Mouse (Mus musculus): ENCODE data around the gene 3110082I17Rik.

The 3110082I17Rik gene

GRCm38 (mm10) chr5:139453031-139453430 is 7.3 kb downstream of the 3110082I17Rik start:
- DNase-seq (ENCODE audit: low spot score) = no peak

- no peak for DNase-seq (ENCODE audit: low spot score)
Observed at GRCm38 (mm10) chr5:139449926-139450325, 10.4 kb downstream of the 3110082I17Rik start.

DNA sequence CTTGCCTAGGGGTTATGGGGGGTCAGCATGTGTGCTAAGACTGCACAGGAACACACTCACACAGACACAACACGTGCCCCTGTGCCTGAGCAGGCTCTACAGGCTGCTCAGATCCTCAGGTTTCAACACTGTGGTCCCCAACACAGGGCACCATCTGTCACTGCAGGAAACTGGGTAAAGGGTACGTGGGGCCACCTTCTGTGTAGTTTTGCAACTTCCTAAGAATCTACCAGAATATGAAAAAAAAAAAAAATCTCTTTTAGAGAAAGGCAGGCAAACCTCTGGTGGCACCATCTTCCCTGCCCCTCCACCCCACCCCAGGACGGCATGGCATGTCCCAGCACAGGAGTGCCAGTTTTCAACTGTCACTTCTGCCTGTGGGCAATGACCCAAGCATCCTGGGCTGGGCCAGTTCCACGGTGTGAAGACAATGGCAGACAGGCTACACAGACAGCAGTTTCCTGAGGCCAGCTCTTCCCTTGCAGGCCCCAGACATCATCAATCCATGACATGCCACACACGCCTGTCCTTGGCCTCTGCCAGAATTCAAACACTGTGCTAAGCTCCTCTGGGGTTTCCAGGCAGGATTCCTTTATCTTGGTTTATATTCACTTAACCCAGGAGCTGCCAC is 11.1 kb downstream of the 3110082I17Rik start:
- no peak for DNase-seq (ENCODE audit: low spot score)

DNA sequence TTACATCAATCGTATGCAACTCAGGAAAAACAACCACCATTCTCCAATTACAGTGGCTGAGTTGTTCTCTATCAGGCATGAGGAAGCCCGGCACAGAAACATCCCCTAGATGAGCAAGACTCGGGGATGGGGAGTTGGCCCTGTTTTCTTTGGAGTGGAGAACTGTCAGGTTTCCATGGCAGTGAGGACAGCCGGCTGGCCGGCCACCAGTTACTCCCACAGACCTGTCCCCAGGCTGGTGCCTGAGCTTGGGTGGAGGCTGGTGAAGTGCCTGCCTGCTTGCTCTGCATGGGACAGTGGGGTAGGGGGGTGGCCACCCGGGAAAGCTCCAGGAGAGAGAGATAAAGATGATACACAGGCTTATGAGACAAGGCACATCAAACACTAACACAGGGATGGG is 12.3 kb downstream of the 3110082I17Rik start:
- DNase-seq (ENCODE audit: low spot score) = no peak

GRCm38 (mm10) chr5:139445258-139445657 is 15.1 kb downstream of the 3110082I17Rik start:
- no peak for DNase-seq (ENCODE audit: low spot score)

DNA sequence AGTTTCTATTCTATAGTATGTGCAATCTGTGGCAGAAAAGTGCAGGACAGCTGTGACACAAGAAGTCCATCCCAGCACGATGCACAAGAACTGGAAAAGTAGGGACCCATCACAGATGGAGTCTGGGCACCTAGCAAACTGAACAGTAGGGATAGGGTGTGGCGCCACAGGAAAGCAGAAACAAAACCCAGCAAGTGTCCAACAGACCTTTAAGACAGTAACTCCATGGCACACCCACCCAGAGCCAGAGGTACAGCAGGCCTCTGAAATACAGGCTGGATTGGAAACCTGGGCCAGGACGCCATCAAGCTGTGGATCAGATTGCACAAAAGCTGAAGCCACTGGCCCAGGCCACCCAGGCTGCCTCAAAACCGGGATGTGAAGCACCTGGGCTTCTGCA is 17.4 kb downstream of the 3110082I17Rik start:
- DNase-seq (ENCODE audit: low spot score) = no peak

DNA sequence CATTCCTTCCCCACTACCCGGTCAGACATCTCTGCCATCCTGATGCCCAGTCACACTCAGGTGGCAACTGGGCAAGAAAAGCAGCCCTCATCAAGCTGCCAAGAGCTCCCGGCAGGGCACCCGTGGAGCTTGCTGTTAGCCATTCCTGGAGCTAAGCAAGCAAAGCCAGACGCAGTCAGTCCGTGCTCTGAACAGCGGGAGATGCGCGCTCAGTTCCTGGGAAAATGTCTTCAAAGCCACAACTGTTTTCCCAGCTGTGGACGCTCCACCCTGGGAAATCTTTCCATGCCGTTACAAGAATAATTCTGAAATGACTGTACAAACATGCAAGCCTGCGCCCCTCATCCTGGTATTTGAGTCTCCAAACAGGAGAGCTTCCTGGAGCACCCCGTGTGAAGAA is 17.9 kb downstream of the 3110082I17Rik start:
- no peak for DNase-seq (ENCODE audit: low spot score)

DNA sequence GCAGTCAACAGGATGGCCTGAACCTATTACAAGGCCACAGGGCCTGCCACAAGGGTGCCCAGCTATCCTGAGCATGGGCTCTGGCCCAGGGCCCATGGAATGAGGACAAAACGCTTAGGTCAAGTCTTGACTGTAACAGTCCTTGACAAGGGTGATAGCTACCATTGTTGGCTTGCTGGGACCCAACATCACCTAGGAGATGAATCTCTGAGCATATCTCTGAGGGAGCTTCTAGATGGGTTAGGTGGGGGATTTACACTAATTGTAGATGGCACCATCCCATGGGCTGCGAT is 18.7 kb downstream of the 3110082I17Rik start:
- DNase-seq (ENCODE audit: low spot score) = no peak

DNA sequence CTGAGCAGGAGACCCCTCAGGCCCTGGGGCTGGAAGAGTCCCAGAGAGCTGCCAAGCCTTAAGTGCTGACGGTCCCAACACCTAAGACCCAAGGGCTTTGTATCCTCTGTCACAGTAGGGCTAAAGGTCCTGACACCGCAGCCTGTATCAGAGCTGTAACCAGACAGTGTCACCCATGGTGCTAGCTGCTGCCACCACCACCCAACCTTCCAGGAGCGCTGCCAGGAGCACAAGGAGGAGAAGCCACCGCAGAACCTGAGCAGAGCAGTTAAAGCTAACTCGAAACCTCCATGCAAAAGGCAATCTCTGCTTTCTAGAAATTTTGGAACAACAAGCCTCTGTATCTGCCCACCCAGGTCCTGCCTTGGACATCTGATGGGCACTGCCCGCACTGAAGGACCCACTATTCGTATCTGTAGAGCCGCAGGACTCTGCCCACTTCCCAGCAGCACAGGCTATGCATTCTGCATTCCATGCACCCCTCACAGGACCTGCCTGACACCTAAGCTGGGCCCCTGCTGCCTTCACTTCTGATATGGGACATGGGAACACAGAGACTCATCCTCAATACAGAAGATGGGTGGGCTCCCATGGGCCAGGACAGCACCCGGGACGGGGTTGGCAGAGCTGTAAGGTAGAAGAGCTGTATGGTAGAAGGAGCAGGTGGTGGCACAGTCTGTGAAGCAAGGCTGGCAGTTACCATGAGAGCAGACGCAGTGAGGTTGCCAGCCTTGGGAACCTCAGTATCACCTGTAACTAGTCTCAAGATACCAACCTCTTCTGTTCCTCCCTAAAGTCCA is 19.2 kb downstream of the 3110082I17Rik start:
- DNase-seq (ENCODE audit: low spot score) = no peak

GRCm38 (mm10) chr5:139440451-139440850 is 19.9 kb downstream of the 3110082I17Rik start:
- no peak for DNase-seq (ENCODE audit: low spot score)

- no peak for DNase-seq (ENCODE audit: low spot score)
Observed at GRCm38 (mm10) chr5:139438440-139438839, 21.9 kb downstream of the 3110082I17Rik start.

DNA sequence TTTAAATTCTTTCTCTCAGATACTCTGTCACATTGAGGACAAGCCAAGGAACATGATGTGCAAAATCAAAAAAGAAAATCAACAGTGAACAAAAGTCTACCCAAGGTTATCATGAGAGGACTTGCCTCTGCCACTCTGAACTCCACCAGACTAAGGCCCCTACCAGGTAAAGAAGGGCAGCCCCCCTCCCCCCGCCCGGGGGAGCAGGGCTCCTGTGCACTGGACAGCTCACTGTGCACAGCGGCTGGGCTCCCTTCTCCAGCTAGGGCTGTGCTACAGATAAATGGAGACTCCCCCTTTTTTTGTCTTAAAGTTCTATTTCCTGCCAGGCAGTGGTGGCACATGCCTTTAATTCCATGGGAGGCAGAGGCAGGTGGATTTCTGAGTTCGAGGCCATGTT is 22.6 kb downstream of the 3110082I17Rik start:
- no peak for DNase-seq (ENCODE audit: low spot score)

- DNase-seq (ENCODE audit: low spot score) = no peak
Observed at GRCm38 (mm10) chr5:139434940-139435339, 25.4 kb downstream of the 3110082I17Rik start.

DNA sequence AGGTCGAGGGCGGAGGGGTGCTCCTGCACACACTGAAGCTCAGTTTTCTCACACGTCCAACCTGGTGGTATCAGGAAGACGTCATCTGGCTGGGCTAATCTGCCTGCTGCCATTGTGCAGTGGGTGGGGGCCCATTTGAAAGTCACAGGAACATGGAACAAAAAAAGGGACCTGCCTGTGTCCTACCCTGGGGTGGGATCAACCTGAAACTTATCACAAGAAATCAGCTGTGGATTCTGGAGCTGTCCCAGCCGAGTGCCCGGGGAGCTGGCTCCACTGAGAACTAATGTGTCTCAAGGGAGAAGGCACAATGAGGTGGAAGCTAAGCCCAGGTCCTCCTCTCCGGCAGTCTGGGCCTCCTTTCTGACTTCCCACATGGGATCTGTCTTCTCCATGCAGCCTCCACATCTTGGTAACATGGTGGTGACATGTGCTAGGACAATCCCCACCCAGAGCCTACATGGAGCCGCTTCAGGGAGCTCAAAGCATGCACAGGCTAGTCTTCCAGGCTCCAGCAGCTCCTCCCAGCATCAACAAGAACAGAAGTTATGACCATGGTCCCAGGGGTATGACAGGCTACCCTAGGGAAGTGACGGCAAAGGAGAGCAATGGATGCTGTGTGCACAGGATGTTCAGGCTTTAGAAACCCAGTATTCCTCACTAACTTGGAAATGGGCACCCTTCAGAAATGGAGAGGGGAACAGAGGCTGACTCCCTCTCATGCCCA is 26.3 kb downstream of the 3110082I17Rik start:
- no peak for DNase-seq (ENCODE audit: low spot score)

GRCm38 (mm10) chr5:139432747-139433508 is 27.4 kb downstream of the 3110082I17Rik start:
- DNase-seq (ENCODE audit: low spot score) = no peak

DNA sequence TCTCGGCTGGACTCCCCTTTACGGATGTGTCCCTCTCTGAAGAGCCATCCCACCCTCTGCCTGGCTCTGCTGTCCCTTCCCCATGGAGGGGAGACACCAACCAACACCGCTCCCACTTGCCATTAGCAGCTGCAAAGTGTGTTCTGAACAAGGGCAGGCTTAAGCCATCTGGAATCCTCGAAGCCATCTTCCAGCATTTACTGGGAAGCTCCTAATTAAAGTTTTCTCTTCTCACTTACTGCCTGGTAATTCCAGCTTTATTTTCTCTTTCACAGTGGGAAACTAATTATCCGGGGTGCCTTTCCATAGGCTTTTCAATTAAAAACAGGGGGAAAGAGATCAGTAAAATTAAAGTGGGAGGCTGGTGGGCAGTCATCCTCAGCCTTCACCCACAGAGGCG is 28.0 kb downstream of the 3110082I17Rik start:
- DNase-seq (ENCODE audit: low spot score) = no peak

DNA sequence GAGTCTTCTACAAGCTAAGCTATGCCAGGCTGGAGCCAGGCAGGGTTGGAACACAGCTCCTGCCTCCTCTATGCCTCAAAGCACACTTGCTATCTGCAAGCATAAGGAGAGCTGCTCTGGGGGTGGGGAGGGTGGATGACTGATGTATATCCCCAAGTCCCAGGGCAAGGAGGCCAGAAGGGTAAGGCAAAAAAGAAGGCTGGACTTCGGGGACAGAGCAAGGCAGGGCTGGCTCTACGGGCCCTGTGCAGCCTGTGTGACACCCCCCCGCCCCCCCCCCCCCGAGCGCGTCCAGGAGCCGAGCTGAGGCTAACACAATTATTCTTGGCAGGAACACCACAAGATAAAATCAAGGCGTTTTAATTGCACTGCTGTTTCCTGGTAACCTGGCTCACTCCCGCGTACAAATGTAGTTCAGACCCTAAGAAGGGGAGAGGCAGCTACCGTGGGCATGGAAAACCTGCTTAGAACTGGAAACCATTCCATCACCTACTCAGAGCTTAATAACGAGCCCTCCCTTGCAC is 30.4 kb downstream of the 3110082I17Rik start:
- no peak for DNase-seq (ENCODE audit: low spot score)

DNA sequence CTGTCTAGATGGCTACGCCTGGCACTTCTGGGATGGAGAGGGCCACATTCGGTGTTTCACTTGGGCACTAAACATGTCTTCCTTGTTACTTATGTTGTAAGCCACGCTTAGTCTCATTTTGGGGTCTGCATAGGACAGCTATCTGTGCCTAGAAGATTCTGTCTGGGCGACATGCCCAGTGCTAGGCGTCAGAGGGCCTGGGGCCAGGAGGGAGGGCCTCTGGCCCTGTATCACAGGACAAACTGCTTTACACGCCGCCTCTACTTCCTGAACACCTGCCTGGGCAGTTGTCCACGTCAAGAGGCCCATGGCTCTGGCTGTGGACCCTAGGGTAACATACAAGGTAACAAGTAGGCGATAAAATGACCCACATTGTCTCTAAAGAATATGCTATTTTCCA is 32.3 kb downstream of the 3110082I17Rik start:
- DNase-seq (ENCODE audit: low spot score) = no peak

DNA sequence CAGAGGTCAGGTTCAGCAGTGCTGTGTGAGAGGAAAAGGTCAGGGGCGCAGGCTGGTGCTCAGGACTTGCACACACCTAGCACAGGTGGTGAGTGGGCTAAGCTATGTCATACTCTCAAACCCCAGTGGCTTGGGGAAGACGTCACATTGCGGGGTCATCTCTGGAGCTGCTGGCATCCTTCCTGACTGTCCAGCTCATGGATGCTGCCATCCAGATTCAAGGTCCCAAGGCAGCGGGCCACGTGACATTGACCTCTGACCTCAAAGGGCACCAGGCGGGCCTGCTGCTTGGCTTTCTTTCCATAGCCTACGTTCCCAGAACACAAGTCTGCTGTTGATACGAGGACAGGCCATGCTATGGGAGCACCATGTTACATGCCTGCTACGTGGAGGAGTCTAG is 33.3 kb downstream of the 3110082I17Rik start:
- DNase-seq (ENCODE audit: low spot score) = no peak

DNA sequence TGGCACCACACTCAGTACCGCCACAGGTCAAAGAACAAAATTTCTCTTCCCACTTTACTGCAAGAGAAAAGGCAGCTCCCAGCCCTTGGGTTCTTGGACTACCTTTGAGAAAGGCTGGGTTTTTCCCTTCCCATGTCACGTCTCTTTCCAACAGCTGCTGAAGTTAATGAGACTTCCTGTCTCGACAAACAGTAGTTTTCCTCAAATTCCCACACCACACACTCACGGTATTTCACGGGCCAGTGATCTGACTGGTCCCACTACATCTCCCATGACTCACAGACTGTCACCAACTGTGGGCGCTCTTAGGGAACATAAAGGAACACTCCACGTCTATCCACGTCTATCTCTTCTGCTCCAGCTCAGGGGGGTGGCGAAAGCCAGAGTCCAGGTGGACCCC is 35.1 kb downstream of the 3110082I17Rik start:
- no peak for DNase-seq (ENCODE audit: low spot score)

GRCm38 (mm10) chr5:139423026-139423865 is 37.1 kb downstream of the 3110082I17Rik start, which contains the start of gene Gper1:
Gene Gper1 (plus strand): TSS chr5:139423151.
- no peak for DNase-seq (ENCODE audit: low spot score)

All from T-cell, adult 2 months (primary cell).